Mouse (Mus musculus): Measurements from ENCODE around the gene Ptges. TPM values are rescaled to one million over a fixed set of nuclear protein-coding genes. Genes with fewer than 3 reads are reported as not detected.
A peak's percentile ranks its signal among the peaks of the same experiment; 100 is the strongest.

Ptges gene
- total and polyA plus RNA-seq, 2 experiments from 2014 or later = 1.1 to 1.2 TPM

- Histone ChIP-seq H3K4me3 (ENCODE audit: low read depth, low read length) (no peak overlapping the region), H3K9me3 (replicated peaks; ENCODE audit: control insufficient read depth, low read length) (no peaks in the 10 kb centered on the region), H3K27ac (ENCODE audit: low read depth) (no peak overlapping the region), H3K4me1 (ENCODE audit: control insufficient read depth, insufficient read depth) (peaks cover 7% of the 10 kb centered on the region; the same call in 1 of the 2 replicates), H3K9ac (replicated peaks; ENCODE audit: low read depth, low read length) (no peak overlapping the region), H3K36me3 (replicated peaks; ENCODE audit: control insufficient read depth, insufficient read depth, low read length) (no peaks in the 10 kb centered on the region), H3K4me2 (ENCODE audit: low read depth, low read length) (no peak overlapping the region), H3K27me3 (ENCODE audit: control insufficient read depth, insufficient read depth, low read length) (no peaks in the 10 kb centered on the region)
- DNase-seq (ENCODE audit: low spot score) = no peak
- ATAC-seq (ENCODE audit: insufficient read depth, low read depth) = no peak
- TF ChIP-seq EP300 (IDR thresholded peaks at IDR 0.05; ENCODE audit: low read depth) = no peak
- TF ChIP-seq CTCF (IDR thresholded peaks at IDR 0.05; ENCODE audit: low read depth) = no peak
- 53% methylated on average over 6 of the region's 6 CpGs for WGBS
These were observed 57.0 kb downstream of the Ptges start for GRCm38 (mm10) chr2:30872669-30873068.

- TF ChIP-seq CTCF (IDR thresholded peaks at IDR 0.05; ENCODE audit: low read depth) = no peak
- TF ChIP-seq EP300 (IDR thresholded peaks at IDR 0.05; ENCODE audit: low read depth) = no peak
- Histone ChIP-seq H3K4me1 (ENCODE audit: control insufficient read depth, insufficient read depth) (peaks cover 1% of the 10 kb centered on the region; the same call in 1 of the 2 replicates), H3K4me3 (ENCODE audit: low read depth, low read length) (no peak overlapping the region), H3K27me3 (ENCODE audit: control insufficient read depth, insufficient read depth, low read length) (no peaks in the 10 kb centered on the region), H3K9me3 (replicated peaks; ENCODE audit: control insufficient read depth, low read length) (no peaks in the 10 kb centered on the region), H3K9ac (replicated peaks; ENCODE audit: low read depth, low read length) (no peak overlapping the region), H3K4me2 (ENCODE audit: low read depth, low read length) (no peak overlapping the region), H3K27ac (ENCODE audit: low read depth) (no peak overlapping the region), H3K36me3 (replicated peaks; ENCODE audit: control insufficient read depth, insufficient read depth, low read length) (no peaks in the 10 kb centered on the region)
- DNase-seq (ENCODE audit: low spot score) (no peak), ATAC-seq (ENCODE audit: insufficient read depth, low read depth) (no peak)
- 72% methylated on average over 8 of the region's 8 CpGs for WGBS
These were observed 58.8 kb downstream of the Ptges start for GRCm38 (mm10) chr2:30870863-30871262.

GRCm38 (mm10) chr2:30865426-30865825 lies 64.2 kb downstream of the Ptges start:
- no peak for TF ChIP-seq CTCF (IDR thresholded peaks at IDR 0.05; ENCODE audit: low read depth)
- TF ChIP-seq EP300 (IDR thresholded peaks at IDR 0.05; ENCODE audit: low read depth) = no peak
- H3K27ac ChIP-seq (ENCODE audit: low read depth) = no peak overlapping the region
- ATAC-seq (ENCODE audit: insufficient read depth, low read depth) (no peak), DNase-seq (ENCODE audit: low spot score) (no peak)
- H3K9me3 ChIP-seq (replicated peaks; ENCODE audit: control insufficient read depth, low read length) = no peaks in the 10 kb centered on the region
- no peak overlapping the region for H3K4me2 ChIP-seq (ENCODE audit: low read depth, low read length)
- H3K4me3 ChIP-seq (ENCODE audit: low read depth, low read length) = no peak overlapping the region
- peaks cover 3% of the 10 kb centered on the region; the same call in 1 of the 2 replicates for H3K27me3 ChIP-seq (ENCODE audit: control insufficient read depth, insufficient read depth, low read length)
- H3K36me3 ChIP-seq (replicated peaks; ENCODE audit: control insufficient read depth, insufficient read depth, low read length) = no peaks in the 10 kb centered on the region
- H3K4me1 ChIP-seq (ENCODE audit: control insufficient read depth, insufficient read depth) = peaks cover 5% of the 10 kb centered on the region; the same call in 1 of the 2 replicates
- WGBS = 59% methylated on average over 3 of the region's 3 CpGs
- no peak overlapping the region for H3K9ac ChIP-seq (replicated peaks; ENCODE audit: low read depth, low read length)

- no peak overlapping the region; the same call in 1 of the 2 replicates for H3K27ac ChIP-seq (ENCODE audit: low read depth)
- ATAC-seq (ENCODE audit: insufficient read depth, low read depth) (no peak), DNase-seq (ENCODE audit: low spot score) (no peak)
- H3K4me1 ChIP-seq (ENCODE audit: control insufficient read depth, insufficient read depth) = peaks cover 5% of the 10 kb centered on the region; the same call in 1 of the 2 replicates
- peak overlapping the region; percentile 51 for H3K4me2 ChIP-seq (ENCODE audit: low read depth, low read length)
- H3K27me3 ChIP-seq (ENCODE audit: control insufficient read depth, insufficient read depth, low read length) = peaks cover 3% of the 10 kb centered on the region; the same call in 1 of the 2 replicates
- 26% methylated on average over 35 of the region's 35 CpGs for WGBS
- peak overlapping the region; percentile 29; the same call in 1 of the 2 replicates for H3K4me3 ChIP-seq (ENCODE audit: low read depth, low read length)
- peak overlapping the region; percentile 28; the same call in 1 of the 2 replicates for H3K9ac ChIP-seq (replicated peaks; ENCODE audit: low read depth, low read length)
- H3K36me3 ChIP-seq (replicated peaks; ENCODE audit: control insufficient read depth, insufficient read depth, low read length) = no peaks in the 10 kb centered on the region
- no peaks in the 10 kb centered on the region for H3K9me3 ChIP-seq (replicated peaks; ENCODE audit: control insufficient read depth, low read length)
- TF ChIP-seq CTCF (IDR thresholded peaks at IDR 0.05; ENCODE audit: low read depth) (no peak), EP300 (IDR thresholded peaks at IDR 0.05; ENCODE audit: low read depth) (no peak)
These were observed 64.7 kb downstream of the Ptges start for GRCm38 (mm10) chr2:30864968-30865381.

- 20% methylated on average over 9 of the region's 9 CpGs for WGBS
- peaks cover 5% of the 10 kb centered on the region; the same call in 1 of the 2 replicates for H3K4me1 ChIP-seq (ENCODE audit: control insufficient read depth, insufficient read depth)
- ATAC-seq (ENCODE audit: insufficient read depth, low read depth) (peak; percentile 62), DNase-seq (ENCODE audit: low spot score) (peak; percentile 43)
- no peak overlapping the region for H3K9ac ChIP-seq (replicated peaks; ENCODE audit: low read depth, low read length)
- H3K4me3 ChIP-seq (ENCODE audit: low read depth, low read length) = no peak overlapping the region
- H3K27ac ChIP-seq (ENCODE audit: low read depth) = no peak overlapping the region
- TF ChIP-seq EP300 (IDR thresholded peaks at IDR 0.05; ENCODE audit: low read depth) (no peak), CTCF (IDR thresholded peaks at IDR 0.05; ENCODE audit: low read depth) (no peak)
- no peaks in the 10 kb centered on the region for H3K36me3 ChIP-seq (replicated peaks; ENCODE audit: control insufficient read depth, insufficient read depth, low read length)
- H3K9me3 ChIP-seq (replicated peaks; ENCODE audit: control insufficient read depth, low read length) = no peaks in the 10 kb centered on the region
- H3K27me3 ChIP-seq (ENCODE audit: control insufficient read depth, insufficient read depth, low read length) = peaks cover 3% of the 10 kb centered on the region; the same call in 1 of the 2 replicates
- H3K4me2 ChIP-seq (ENCODE audit: low read depth, low read length) = no peak overlapping the region
These were observed 66.1 kb downstream of the Ptges start for GRCm38 (mm10) chr2:30863574-30863973.

GRCm38 (mm10) chr2:30862081-30862480 lies 67.6 kb downstream of the Ptges start:
- Histone ChIP-seq H3K4me2 (ENCODE audit: low read depth, low read length) (no peak overlapping the region), H3K36me3 (replicated peaks; ENCODE audit: control insufficient read depth, insufficient read depth, low read length) (no peaks in the 10 kb centered on the region), H3K4me3 (ENCODE audit: low read depth, low read length) (no peak overlapping the region), H3K9me3 (replicated peaks; ENCODE audit: control insufficient read depth, low read length) (no peaks in the 10 kb centered on the region), H3K27me3 (ENCODE audit: control insufficient read depth, insufficient read depth, low read length) (peaks cover 3% of the 10 kb centered on the region; the same call in 1 of the 2 replicates), H3K9ac (replicated peaks; ENCODE audit: low read depth, low read length) (no peak overlapping the region), H3K27ac (ENCODE audit: low read depth) (no peak overlapping the region), H3K4me1 (ENCODE audit: control insufficient read depth, insufficient read depth) (peaks cover 5% of the 10 kb centered on the region; the same call in 1 of the 2 replicates)
- ATAC-seq (ENCODE audit: insufficient read depth, low read depth) (no peak), DNase-seq (ENCODE audit: low spot score) (no peak)
- TF ChIP-seq EP300 (IDR thresholded peaks at IDR 0.05; ENCODE audit: low read depth) (no peak), CTCF (IDR thresholded peaks at IDR 0.05; ENCODE audit: low read depth) (no peak)
- 76% methylated on average over 4 of the region's 4 CpGs for WGBS

Measured in heart, postnatal 0 days (tissue).